Mouse (Mus musculus) cortical plate, adult 2 months (tissue): ENCODE measurements at regions not wholly inside any gene's neighbourhood (a gene's known extent, or its start where the extent isn't known, plus 50 kb on each side); places are given as distances from the start of the nearest gene placed in this dataset.

Experiments used
- H3K27ac ChIP-seq: fragments of 200-500 bp; 2 replicates; pipeline ENCODE4 v1.5.1; 2012; ENCODE audit warnings: low read length, control low read depth, inconsistent platforms; ENCODE audit not compliant: insufficient read depth
- H3K4me1 ChIP-seq: fragments of 200-500 bp; 2 replicates; pipeline ENCODE4 v1.6.1; 2011; ENCODE audit warnings: low read length; ENCODE audit not compliant: control insufficient read depth, insufficient read depth
- H3K4me3 ChIP-seq: fragments of 200-500 bp; 2 replicates; pipeline ENCODE4 v1.5.1; 2011; ENCODE audit warnings: mild to moderate bottlenecking, low read length, control low read depth; ENCODE audit not compliant: insufficient read depth
- CTCF ChIP-seq: fragments of 200-500 bp; IDR thresholded peaks from 2 replicates; pipeline ENCODE4 v1.5.1; 2011; ENCODE audit warnings: mild to moderate bottlenecking, control low read depth, low read length; ENCODE audit not compliant: insufficient read depth; ENCODE audit errors: extremely low read depth
- POLR2A ChIP-seq: fragments of 200-500 bp; IDR thresholded peaks from 2 replicates; pipeline ENCODE4 v1.6.1; 2011; ENCODE audit warnings: mild to moderate bottlenecking, low read length, control low read depth; ENCODE audit not compliant: insufficient read depth; ENCODE audit errors: extremely low read depth

GRCm38 (mm10) chr3:21864391-21864790 lies 212.1 kb upstream of the Tbl1xr1 start:
- no peak overlapping the region for H3K4me3 ChIP-seq
- TF ChIP-seq CTCF (no peak), POLR2A (no peak)
- H3K4me1 ChIP-seq, result no peaks in the 10 kb centered on the region
- no peak overlapping the region for H3K27ac ChIP-seq

GRCm38 (mm10) chr3:21865856-21866255 lies 210.6 kb upstream of the Tbl1xr1 start:
- no peak overlapping the region for H3K27ac ChIP-seq
- TF ChIP-seq POLR2A (no peak), CTCF (no peak)

GRCm38 (mm10) chr3:21878396-21878795 lies 198.1 kb upstream of the Tbl1xr1 start:
- H3K4me3 ChIP-seq, result no peak overlapping the region
- TF ChIP-seq CTCF (no peak), POLR2A (no peak)
- H3K27ac ChIP-seq, result no peak overlapping the region
- H3K4me1 ChIP-seq, result no peaks in the 10 kb centered on the region

More at GRCm38 (mm10) chr3:21865856-21866255, 210.6 kb upstream of the Tbl1xr1 start:
- Histone ChIP-seq H3K4me3 (no peak overlapping the region), H3K4me1 (no peaks in the 10 kb centered on the region)

DNA sequence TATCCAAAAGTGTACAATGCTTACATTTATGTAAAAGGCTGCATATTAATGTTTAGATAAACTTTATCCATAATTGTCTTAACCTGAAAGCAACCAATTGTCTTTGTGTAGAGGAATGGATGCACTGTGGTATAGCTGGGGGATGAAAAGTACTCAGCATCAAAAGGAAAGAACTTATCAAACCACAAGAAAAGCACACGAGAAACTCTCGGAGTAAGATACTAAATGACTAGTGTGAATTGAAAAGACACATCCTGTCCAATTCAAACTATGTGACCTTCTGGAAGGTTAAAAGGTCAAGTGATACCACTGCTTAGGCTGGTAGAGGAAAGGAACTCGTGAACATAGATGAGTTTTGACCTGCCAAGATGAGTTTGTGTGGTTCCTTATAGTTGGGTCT lies 192.2 kb upstream of the Tbl1xr1 start:
- no peaks in the 10 kb centered on the region for H3K4me1 ChIP-seq
- no peak overlapping the region for H3K4me3 ChIP-seq
- no peak overlapping the region for H3K27ac ChIP-seq
- no peak for TF ChIP-seq CTCF
- no peak for TF ChIP-seq POLR2A

DNA sequence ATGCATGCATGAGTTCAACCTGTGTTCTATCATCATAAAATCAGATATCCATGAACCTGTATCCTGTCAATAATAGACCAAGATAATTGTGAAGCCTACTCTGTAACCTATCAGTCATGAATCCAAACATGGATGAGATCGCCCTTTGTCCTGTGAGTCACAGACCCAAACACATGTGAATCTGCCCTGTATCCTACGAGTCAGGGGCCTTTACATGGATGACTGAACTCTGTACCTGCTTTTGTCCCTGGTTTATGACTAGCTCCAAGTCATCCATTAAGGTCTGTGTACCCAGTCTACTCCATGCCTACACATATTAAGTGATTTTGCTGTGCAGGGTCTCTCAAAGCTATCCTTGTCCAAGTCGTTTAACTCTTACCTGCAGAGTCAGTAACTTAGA lies 187.7 kb upstream of the Tbl1xr1 start:
- TF ChIP-seq POLR2A (no peak), CTCF (no peak)
- H3K4me3 ChIP-seq, result no peak overlapping the region
- no peak overlapping the region for H3K27ac ChIP-seq
- peaks cover 4% of the 10 kb centered on the region; the same call in 1 of the 2 replicates for H3K4me1 ChIP-seq

GRCm38 (mm10) chr3:21891819-21892480 lies 184.5 kb upstream of the Tbl1xr1 start:
- Histone ChIP-seq H3K4me3 (no peak overlapping the region), H3K4me1 (peaks cover 4% of the 10 kb centered on the region; the same call in 1 of the 2 replicates), H3K27ac (peak overlapping the region; percentile 29; the same call in 1 of the 2 replicates)
- TF ChIP-seq POLR2A (no peak), CTCF (no peak)

DNA sequence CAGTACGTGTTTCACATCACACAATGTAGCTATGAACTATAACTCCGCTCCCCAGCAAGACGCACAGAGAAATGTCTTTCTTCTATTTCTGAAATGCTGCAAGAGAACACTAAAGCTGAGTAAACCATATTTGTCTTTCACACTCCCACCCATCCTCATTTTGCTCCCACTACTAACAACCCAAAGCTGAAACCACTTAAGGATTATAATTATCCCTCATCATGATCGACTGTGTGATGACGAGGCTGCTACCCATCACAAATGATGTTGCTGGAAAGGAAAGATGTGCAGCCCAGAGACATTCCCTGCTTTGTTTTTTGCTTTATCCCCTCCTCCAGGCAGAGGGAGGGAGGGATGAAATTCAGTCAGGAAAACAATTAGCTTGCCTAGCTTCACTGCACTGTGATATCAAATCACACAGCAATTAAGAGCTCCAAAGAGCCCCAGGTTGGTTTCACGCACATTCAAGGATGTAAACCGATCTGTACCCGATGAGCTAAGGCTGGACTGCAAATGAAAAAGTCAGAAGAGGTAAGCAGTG lies 183.5 kb upstream of the Tbl1xr1 start:
- Histone ChIP-seq H3K27ac (no peak overlapping the region), H3K4me1 (peaks cover 4% of the 10 kb centered on the region; the same call in 1 of the 2 replicates), H3K4me3 (no peak overlapping the region)
- no peak for TF ChIP-seq POLR2A
- no peak for TF ChIP-seq CTCF

DNA sequence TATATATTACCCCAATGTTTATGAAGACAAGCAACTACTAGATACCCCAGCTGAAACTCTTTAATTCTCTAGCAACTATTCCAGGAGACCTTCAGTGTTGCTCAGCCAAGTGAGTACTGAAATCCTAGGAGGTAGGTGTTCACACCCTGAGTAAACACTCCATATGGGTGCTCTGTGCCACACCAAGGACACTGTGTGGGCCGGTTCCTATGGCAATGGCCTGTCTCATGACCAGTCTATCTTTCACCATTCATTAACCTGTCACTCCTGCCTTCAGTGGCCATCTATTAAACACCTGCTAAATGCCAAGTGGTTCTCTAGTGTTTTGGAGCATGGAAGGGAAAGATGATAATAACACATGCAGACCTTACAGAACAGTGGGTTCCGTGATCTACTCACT lies 180.9 kb upstream of the Tbl1xr1 start:
- H3K27ac ChIP-seq, result no peak overlapping the region
- H3K4me1 ChIP-seq, result peaks cover 4% of the 10 kb centered on the region; the same call in 1 of the 2 replicates
- no peak for TF ChIP-seq CTCF
- no peak for TF ChIP-seq POLR2A
- no peak overlapping the region for H3K4me3 ChIP-seq

DNA sequence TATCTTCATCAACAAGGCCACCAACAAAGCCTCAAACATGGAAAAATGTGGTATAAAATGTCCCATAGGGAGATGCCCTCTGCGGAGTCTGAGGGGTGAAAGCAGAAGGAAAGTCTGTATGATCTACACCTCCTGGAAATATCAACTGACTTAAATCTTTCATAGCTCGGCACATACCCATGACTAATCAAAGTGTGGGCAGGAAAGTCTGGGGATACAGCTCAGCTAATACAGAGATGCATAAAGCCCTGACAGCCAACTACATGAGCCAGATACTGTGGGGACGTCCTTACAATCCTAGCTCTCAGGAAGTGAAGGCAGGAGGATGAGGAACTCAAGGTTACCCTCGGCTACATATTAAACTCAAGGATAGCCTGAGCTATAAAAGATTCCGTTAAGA lies 178.2 kb upstream of the Tbl1xr1 start:
- no peak overlapping the region for H3K4me3 ChIP-seq
- TF ChIP-seq POLR2A, result no peak
- TF ChIP-seq CTCF, result no peak

More for the DNA sequence above, 178.2 kb upstream of the Tbl1xr1 start:
- Histone ChIP-seq H3K4me1 (peaks cover under 1% of the 10 kb centered on the region; the same call in 1 of the 2 replicates), H3K27ac (no peak overlapping the region)
